Mouse (Mus musculus) B cell, adult 62 days (primary cell): ENCODE data around the gene Olfr1489. TPM values are rescaled to one million over a fixed set of nuclear protein-coding genes. Genes with fewer than 3 reads are reported as not detected.

Experiments used
- total RNA-seq: library from RNA; stranded (reverse); gene quantifications from 4 replicates; pipeline ENCODE4 v1.2.4, GENCODE M21; 2023

Olfr1489 gene
- total RNA-seq, result not detected in 4 replicates

GRCm38 (mm10) chr19:13631321-13631720, at the start of gene Olfr1489:
Gene Olfr1489, plus strand, starts transcription at chr19:13631621.

GRCm38 (mm10) chr19:13583211-13583610, 48.2 kb upstream of the Olfr1489 start, which contains the start of gene Olfr1484:
Gene Olfr1484, plus strand, starts transcription at chr19:13583511.

DNA sequence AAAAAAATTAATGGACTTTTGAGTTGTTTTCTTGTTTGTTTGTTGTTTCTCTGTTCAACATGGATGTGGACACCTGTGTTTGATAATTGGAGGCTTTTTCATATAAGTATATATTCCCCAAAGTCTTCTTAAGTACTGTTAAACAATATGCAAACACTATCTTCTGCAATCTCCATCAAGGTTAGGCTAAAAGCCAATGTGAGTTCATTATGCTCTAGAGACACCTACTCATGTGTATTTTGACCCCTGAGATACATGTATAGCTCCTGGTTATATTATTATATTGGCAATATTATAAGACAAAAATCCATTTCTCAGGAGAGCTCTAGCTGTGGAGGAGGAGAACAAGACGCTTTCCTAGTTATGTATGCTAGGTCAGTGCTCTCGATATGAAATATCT, 14.3 kb upstream of the Olfr1489 start, which contains the start of gene Olfr1487:
TSS of gene Olfr1487 (plus strand) at position 301 of the 400 bp plus-strand sequence.

DNA sequence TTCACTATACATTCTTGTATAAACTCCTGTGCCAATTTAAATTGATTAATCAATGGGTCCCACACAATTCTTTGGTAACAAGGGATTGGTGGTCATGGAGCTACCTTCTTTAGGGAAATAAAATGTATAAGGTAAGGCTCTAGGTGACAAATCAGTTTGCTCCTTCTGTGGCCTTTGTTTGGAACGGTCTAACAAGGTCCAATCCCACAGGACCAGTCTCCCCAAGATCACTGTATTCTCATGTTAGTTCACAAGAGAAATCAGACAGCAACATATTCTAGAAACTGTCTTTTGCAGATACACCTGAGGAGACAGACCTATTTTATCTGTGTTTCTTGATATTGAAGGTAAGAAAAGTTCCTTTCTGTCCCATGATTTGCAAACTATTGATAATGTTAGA, 19.4 kb downstream of the Olfr1489 start, which contains the start of gene Olfr1490:
TSS of gene Olfr1490 (plus strand) at position 301 of the 400 bp plus-strand sequence.

Other genes with a start within 250 kb of the Olfr1489 start
- gene Olfr1469, start 223.8 kb upstream of the Olfr1489 start, total RNA-seq, result not detected in 4 replicates
- gene Olfr1471, start 188.2 kb upstream of the Olfr1489 start, total RNA-seq, result not detected in 4 replicates
- gene Olfr1472, start 175.5 kb upstream of the Olfr1489 start, total RNA-seq, result not detected in 4 replicates
- not detected in 4 replicates for gene Olfr1474, start 162.1 kb upstream of the Olfr1489 start, total RNA-seq
- gene Olfr1475, start 151.4 kb upstream of the Olfr1489 start, total RNA-seq, result not detected in 4 replicates
- gene Olfr1477, start 131.1 kb upstream of the Olfr1489 start, total RNA-seq, result not detected in 4 replicates
- gene Olfr1480, start 103.7 kb upstream of the Olfr1489 start, total RNA-seq, result not detected in 4 replicates
- gene Olfr1484, start 48.1 kb upstream of the Olfr1489 start, total RNA-seq, result not detected in 4 replicates
- not detected in 4 replicates for gene Olfr1487, start 14.2 kb upstream of the Olfr1489 start, total RNA-seq
- gene Olfr1490, start 19.5 kb downstream of the Olfr1489 start, total RNA-seq, result not detected in 4 replicates
- not detected in 4 replicates for gene Olfr1491, start 65.6 kb downstream of the Olfr1489 start, total RNA-seq
- not detected in 4 replicates for gene Olfr1493-ps1, start 91.7 kb downstream of the Olfr1489 start, total RNA-seq
- not detected in 4 replicates for gene Olfr1494, start 108.1 kb downstream of the Olfr1489 start, total RNA-seq
- not detected in 4 replicates for gene Olfr1495, start 133.0 kb downstream of the Olfr1489 start, total RNA-seq
- gene Olfr1496, start 146.3 kb downstream of the Olfr1489 start, total RNA-seq, result not detected in 4 replicates
- not detected in 4 replicates for gene Olfr1497, start 166.6 kb downstream of the Olfr1489 start, total RNA-seq
- gene Olfr1499, start 187.8 kb downstream of the Olfr1489 start, total RNA-seq, result not detected in 4 replicates
- not detected in 4 replicates for gene Olfr1500, start 198.9 kb downstream of the Olfr1489 start, total RNA-seq
- not detected in 4 replicates for gene Olfr1501, start 219.1 kb downstream of the Olfr1489 start, total RNA-seq
- not detected in 4 replicates for gene Olfr1502, start 230.2 kb downstream of the Olfr1489 start, total RNA-seq